Mouse (Mus musculus): ENCODE measurements around the gene Defb43.

GRCm38 (mm10) chr14:62998977-62999376 is 12.6 kb upstream of the Defb43 start:
- no peak for TF ChIP-seq CTCF (IDR thresholded peaks at IDR 0.05; ENCODE audit: borderline replicate concordance, insufficient read depth, low read depth, low read length)
- TF ChIP-seq POLR2A (IDR thresholded peaks at IDR 0.05; ENCODE audit: borderline replicate concordance, insufficient read depth, low read length), result no peak

All from cerebellum, adult 2 months (tissue).